Mouse (Mus musculus): ENCODE data around the gene Tnnc2. TPM values are rescaled to one million over a fixed set of nuclear protein-coding genes. Genes with fewer than 3 reads are reported as not detected.

Tnnc2 gene
- polyA plus RNA-seq, 1 experiment = not detected

GRCm38 (mm10) chr2:164744987-164745386 lies 34.8 kb downstream of the Tnnc2 start:
- Histone ChIP-seq H3K36me3 (ENCODE audit: control insufficient read depth, insufficient read depth, low read length) (peaks cover 6% of the 10 kb centered on the region; the same call in 1 of the 2 replicates), H3K27me3 (ENCODE audit: control insufficient read depth, insufficient read depth, low read length) (no peaks in the 10 kb centered on the region), H3K4me1 (ENCODE audit: control insufficient read depth, insufficient read depth, insufficient read length) (peaks cover 7% of the 10 kb centered on the region; the same call in 1 of the 2 replicates), H3K27ac (ENCODE audit: insufficient read depth, low read length) (no peak overlapping the region), H3K4me3 (ENCODE audit: extremely low read depth, insufficient read depth, insufficient read length) (no peak overlapping the region)
- no peak for TF ChIP-seq CTCF (IDR thresholded peaks at IDR 0.05; ENCODE audit: extremely low read depth, insufficient read depth, insufficient read length, insufficient replicate concordance)
- no peak for TF ChIP-seq POLR2A (IDR thresholded peaks at IDR 0.05; ENCODE audit: low read depth, low read length)
- DNase-seq (ENCODE audit: low read depth in 1 of 2, low spot score in 2 of 2) = no peak
- WGBS = 23% methylated on average over 13 of the region's 13 CpGs

DNA sequence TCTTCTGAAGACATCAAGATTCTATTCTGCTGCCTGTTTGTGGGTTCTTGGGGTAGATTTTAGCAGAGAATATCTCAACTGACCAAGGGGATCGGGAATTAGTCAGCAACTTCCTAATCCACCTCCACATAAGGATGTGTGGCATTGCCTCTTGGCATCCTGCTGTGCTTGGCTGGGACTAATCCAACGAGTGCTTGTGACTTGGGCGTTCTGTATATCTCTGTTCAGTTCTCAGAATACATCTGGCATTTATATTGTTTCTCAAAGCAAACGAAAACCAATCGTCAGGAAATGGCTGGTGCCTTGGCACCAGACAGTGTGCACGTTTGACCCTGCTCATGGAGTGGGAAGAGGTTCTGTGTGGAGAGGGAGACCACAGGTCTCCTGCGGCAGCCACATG lies 39.9 kb downstream of the Tnnc2 start:
- H3K4me3 ChIP-seq (ENCODE audit: extremely low read depth, insufficient read depth, insufficient read length) = no peak overlapping the region
- DNase-seq (ENCODE audit: low read depth in 1 of 2, low spot score in 2 of 2) = no peak
- no peaks in the 10 kb centered on the region for H3K36me3 ChIP-seq (ENCODE audit: control insufficient read depth, insufficient read depth, low read length)
- TF ChIP-seq POLR2A (IDR thresholded peaks at IDR 0.05; ENCODE audit: low read depth, low read length) = no peak
- no peak for TF ChIP-seq CTCF (IDR thresholded peaks at IDR 0.05; ENCODE audit: extremely low read depth, insufficient read depth, insufficient read length, insufficient replicate concordance)
- H3K27me3 ChIP-seq (ENCODE audit: control insufficient read depth, insufficient read depth, low read length) = no peaks in the 10 kb centered on the region
- 60% methylated on average over 7 of the region's 7 CpGs for whole genome bisulfite sequencing
- no peaks in the 10 kb centered on the region for H3K4me1 ChIP-seq (ENCODE audit: control insufficient read depth, insufficient read depth, insufficient read length)
- no peak overlapping the region for H3K27ac ChIP-seq (ENCODE audit: insufficient read depth, low read length)

DNA sequence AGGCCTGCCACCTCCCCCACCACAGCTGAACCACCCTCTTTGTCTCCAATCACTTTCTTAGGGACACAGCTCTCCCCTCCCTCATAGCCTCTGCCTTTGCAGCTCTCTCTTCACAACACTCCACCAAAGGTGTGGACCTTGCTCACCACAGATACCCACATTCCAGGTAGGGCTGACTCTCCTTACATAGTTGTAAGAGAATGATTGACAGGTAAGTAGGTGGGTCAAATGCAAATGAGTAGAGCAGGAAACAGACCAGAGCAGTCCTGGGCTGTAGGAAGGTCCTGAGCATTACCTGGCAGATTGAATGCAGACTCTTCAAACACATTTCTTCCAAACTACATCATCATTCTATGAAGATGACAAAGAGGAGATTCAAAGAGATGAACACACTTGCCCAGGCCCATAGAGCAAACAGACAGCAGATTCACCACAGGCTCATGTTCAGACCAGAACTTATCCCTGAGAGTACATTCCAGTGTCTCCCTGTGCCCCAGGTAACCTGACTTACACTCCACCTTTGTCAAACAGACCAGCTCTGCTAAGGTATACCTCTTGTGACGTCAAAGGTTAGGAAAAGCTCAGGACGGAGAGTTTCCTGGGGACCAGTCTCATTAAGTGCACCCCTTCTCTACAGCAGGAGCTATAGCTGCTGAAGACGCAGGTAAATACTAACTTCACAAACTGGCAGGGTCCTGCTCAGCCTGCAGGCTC lies 42.2 kb downstream of the Tnnc2 start:
- DNase-seq (ENCODE audit: low read depth in 1 of 2, low spot score in 2 of 2) = no peak
- Histone ChIP-seq H3K4me3 (ENCODE audit: extremely low read depth, insufficient read depth, insufficient read length) (no peak overlapping the region), H3K36me3 (ENCODE audit: control insufficient read depth, insufficient read depth, low read length) (no peaks in the 10 kb centered on the region), H3K27ac (ENCODE audit: insufficient read depth, low read length) (no peak overlapping the region), H3K4me1 (ENCODE audit: control insufficient read depth, insufficient read depth, insufficient read length) (no peaks in the 10 kb centered on the region), H3K27me3 (ENCODE audit: control insufficient read depth, insufficient read depth, low read length) (no peaks in the 10 kb centered on the region)
- WGBS = 86% methylated on average over 3 of the region's 3 CpGs
- TF ChIP-seq POLR2A (IDR thresholded peaks at IDR 0.05; ENCODE audit: low read depth, low read length) = no peak
- TF ChIP-seq CTCF (IDR thresholded peaks at IDR 0.05; ENCODE audit: extremely low read depth, insufficient read depth, insufficient read length, insufficient replicate concordance) = no peak

GRCm38 (mm10) chr2:164735446-164735845 lies 44.3 kb downstream of the Tnnc2 start:
- no peaks in the 10 kb centered on the region for H3K27me3 ChIP-seq (ENCODE audit: control insufficient read depth, insufficient read depth, low read length)

DNA sequence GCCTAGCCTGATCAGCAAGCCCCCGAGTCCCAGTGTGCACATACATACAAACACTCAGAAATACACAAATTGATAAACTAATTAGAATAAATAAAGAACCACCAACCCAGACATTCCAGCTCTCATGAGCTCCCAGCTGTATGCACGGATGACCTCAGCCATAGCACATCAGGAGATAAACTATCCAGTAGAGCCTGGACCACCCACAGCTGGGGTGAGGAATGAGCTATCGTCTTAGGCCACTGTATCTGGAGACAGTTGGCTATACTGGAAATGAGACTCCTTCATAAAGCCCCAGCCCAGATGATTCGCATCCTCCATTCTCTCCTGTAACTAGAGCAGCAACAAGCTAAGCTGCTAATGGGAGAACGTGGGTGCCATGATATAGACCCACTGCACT lies 44.9 kb downstream of the Tnnc2 start:
- WGBS = 88% methylated on average over 5 of the region's 5 CpGs
- no peak overlapping the region for H3K27ac ChIP-seq (ENCODE audit: insufficient read depth, low read length)
- TF ChIP-seq POLR2A (IDR thresholded peaks at IDR 0.05; ENCODE audit: low read depth, low read length) (no peak), CTCF (IDR thresholded peaks at IDR 0.05; ENCODE audit: extremely low read depth, insufficient read depth, insufficient read length, insufficient replicate concordance) (no peak)
- no peaks in the 10 kb centered on the region for H3K36me3 ChIP-seq (ENCODE audit: control insufficient read depth, insufficient read depth, low read length)
- no peaks in the 10 kb centered on the region for H3K4me1 ChIP-seq (ENCODE audit: control insufficient read depth, insufficient read depth, insufficient read length)
- no peaks in the 10 kb centered on the region for H3K27me3 ChIP-seq (ENCODE audit: control insufficient read depth, insufficient read depth, low read length)
- no peak overlapping the region for H3K4me3 ChIP-seq (ENCODE audit: extremely low read depth, insufficient read depth, insufficient read length)
- no peak for DNase-seq (ENCODE audit: low read depth in 1 of 2, low spot score in 2 of 2)

More at GRCm38 (mm10) chr2:164735446-164735845, 44.3 kb downstream of the Tnnc2 start:
- TF ChIP-seq POLR2A (IDR thresholded peaks at IDR 0.05; ENCODE audit: low read depth, low read length) (no peak), CTCF (IDR thresholded peaks at IDR 0.05; ENCODE audit: extremely low read depth, insufficient read depth, insufficient read length, insufficient replicate concordance) (no peak)
- Histone ChIP-seq H3K36me3 (ENCODE audit: control insufficient read depth, insufficient read depth, low read length) (no peaks in the 10 kb centered on the region), H3K27ac (ENCODE audit: insufficient read depth, low read length) (no peak overlapping the region), H3K4me3 (ENCODE audit: extremely low read depth, insufficient read depth, insufficient read length) (no peak overlapping the region), H3K4me1 (ENCODE audit: control insufficient read depth, insufficient read depth, insufficient read length) (no peaks in the 10 kb centered on the region)
- WGBS = 84% methylated on average over 5 of the region's 5 CpGs
- DNase-seq (ENCODE audit: low read depth in 1 of 2, low spot score in 2 of 2) = no peak

GRCm38 (mm10) chr2:164733259-164733658 lies 46.5 kb downstream of the Tnnc2 start:
- no peak for DNase-seq (ENCODE audit: low read depth in 1 of 2, low spot score in 2 of 2)
- Histone ChIP-seq H3K36me3 (ENCODE audit: control insufficient read depth, insufficient read depth, low read length) (no peaks in the 10 kb centered on the region), H3K4me3 (ENCODE audit: extremely low read depth, insufficient read depth, insufficient read length) (no peak overlapping the region), H3K27ac (ENCODE audit: insufficient read depth, low read length) (no peak overlapping the region), H3K4me1 (ENCODE audit: control insufficient read depth, insufficient read depth, insufficient read length) (no peaks in the 10 kb centered on the region), H3K27me3 (ENCODE audit: control insufficient read depth, insufficient read depth, low read length) (no peaks in the 10 kb centered on the region)
- TF ChIP-seq CTCF (IDR thresholded peaks at IDR 0.05; ENCODE audit: extremely low read depth, insufficient read depth, insufficient read length, insufficient replicate concordance) (no peak), POLR2A (IDR thresholded peaks at IDR 0.05; ENCODE audit: low read depth, low read length) (no peak)
- WGBS = 94% methylated on average over 2 of the region's 2 CpGs

- H3K4me1 ChIP-seq (ENCODE audit: control insufficient read depth, insufficient read depth, insufficient read length) = no peaks in the 10 kb centered on the region
- H3K4me3 ChIP-seq (ENCODE audit: extremely low read depth, insufficient read depth, insufficient read length) = no peak overlapping the region
- H3K36me3 ChIP-seq (ENCODE audit: control insufficient read depth, insufficient read depth, low read length) = no peaks in the 10 kb centered on the region
- TF ChIP-seq POLR2A (IDR thresholded peaks at IDR 0.05; ENCODE audit: low read depth, low read length) = no peak
- no peak for DNase-seq (ENCODE audit: low read depth in 1 of 2, low spot score in 2 of 2)
- 84% methylated on average over 5 of the region's 5 CpGs for WGBS
- H3K27ac ChIP-seq (ENCODE audit: insufficient read depth, low read length) = no peak overlapping the region
- no peaks in the 10 kb centered on the region for H3K27me3 ChIP-seq (ENCODE audit: control insufficient read depth, insufficient read depth, low read length)
Observed at GRCm38 (mm10) chr2:164731719-164732118, 48.0 kb downstream of the Tnnc2 start.

Other genes with a start within 250 kb of the Tnnc2 start
- gene Wfdc2, start 217.6 kb downstream of the Tnnc2 start, polyA plus RNA-seq (2012; rRNA removed) = 0.33 and 0.47 TPM in 2 replicates
- gene Spint3, start 206.5 kb downstream of the Tnnc2 start, polyA plus RNA-seq (2012; rRNA removed) = not detected in 2 replicates
- gene Wfdc6a, start 194.5 kb downstream of the Tnnc2 start, polyA plus RNA-seq (2012; rRNA removed) = 0.15 and 0.21 TPM in 2 replicates
- not detected in 2 replicates for gene Eppin, start 186.4 kb downstream of the Tnnc2 start, polyA plus RNA-seq (2012; rRNA removed)
- gene Wfdc6b, start 166.4 kb downstream of the Tnnc2 start, polyA plus RNA-seq (2012; rRNA removed) = not detected in 2 replicates
- gene Wfdc8, start 166.3 kb downstream of the Tnnc2 start, polyA plus RNA-seq (2012; rRNA removed) = not detected in 2 replicates
- not detected in 2 replicates for gene Wfdc16, start 141.2 kb downstream of the Tnnc2 start, polyA plus RNA-seq (2012; rRNA removed)
- gene Wfdc10, start 123.9 kb downstream of the Tnnc2 start, polyA plus RNA-seq (2012; rRNA removed) = not detected in 2 replicates
- gene Wfdc9, start 123.4 kb downstream of the Tnnc2 start, polyA plus RNA-seq (2012; rRNA removed) = not detected in 2 replicates
- not detected in 2 replicates for gene Wfdc11, start 105.9 kb downstream of the Tnnc2 start, polyA plus RNA-seq (2012; rRNA removed)
- not detected in 2 replicates for gene Wfdc13, start 94.9 kb downstream of the Tnnc2 start, polyA plus RNA-seq (2012; rRNA removed)
- gene Spint4, start 81.5 kb downstream of the Tnnc2 start, polyA plus RNA-seq (2012; rRNA removed) = not detected in 2 replicates
- gene Spint5, start 64.7 kb downstream of the Tnnc2 start, polyA plus RNA-seq (2012; rRNA removed) = not detected in 2 replicates
- 0.18 and 0.34 TPM in 2 replicates for gene Wfdc3, start 34.0 kb downstream of the Tnnc2 start, polyA plus RNA-seq (2012; rRNA removed)
- 38.9 and 48.0 TPM in 2 replicates for gene Dnttip1, start 34.0 kb downstream of the Tnnc2 start, polyA plus RNA-seq (2012; rRNA removed)
- gene Ube2c, start 10.1 kb downstream of the Tnnc2 start, polyA plus RNA-seq (2012; rRNA removed) = 92.8 and 97.2 TPM in 2 replicates
- 9.5 and 12.9 TPM in 2 replicates for gene Snx21, start 5.9 kb upstream of the Tnnc2 start, polyA plus RNA-seq (2012; rRNA removed)
- 44.9 and 54.1 TPM in 2 replicates for gene Acot8, start 24.9 kb upstream of the Tnnc2 start, polyA plus RNA-seq (2012; rRNA removed)
- 2.5 and 3.0 TPM in 2 replicates for gene Zswim3, start 25.1 kb upstream of the Tnnc2 start, polyA plus RNA-seq (2012; rRNA removed)
- gene Zswim1, start 42.7 kb upstream of the Tnnc2 start, polyA plus RNA-seq (2012; rRNA removed) = 7.7 and 9.3 TPM in 2 replicates
- 0.16 and 0.40 TPM in 2 replicates for gene Spata25, start 48.6 kb upstream of the Tnnc2 start, polyA plus RNA-seq (2012; rRNA removed)
- 318 and 362 TPM in 2 replicates for gene Ctsa, start 52.9 kb upstream of the Tnnc2 start, polyA plus RNA-seq (2012; rRNA removed)
- 5.7 and 9.6 TPM in 2 replicates for gene Neurl2, start 53.5 kb upstream of the Tnnc2 start, polyA plus RNA-seq (2012; rRNA removed)
- gene Pltp, start 77.7 kb upstream of the Tnnc2 start, polyA plus RNA-seq (2012; rRNA removed) = 48.3 and 51.8 TPM in 2 replicates
- 33.2 and 36.7 TPM in 2 replicates for gene Pcif1, start 99.3 kb upstream of the Tnnc2 start, polyA plus RNA-seq (2012; rRNA removed)
- 37.8 and 47.5 TPM in 2 replicates for gene Zfp335, start 131.8 kb upstream of the Tnnc2 start, polyA plus RNA-seq (2012; rRNA removed)
- gene Mmp9, start 160.8 kb upstream of the Tnnc2 start, polyA plus RNA-seq (2012; rRNA removed) = 16.0 and 26.6 TPM in 2 replicates
- gene Slc12a5, start 180.8 kb upstream of the Tnnc2 start, polyA plus RNA-seq (2012; rRNA removed) = 1.2 and 1.3 TPM in 2 replicates

All from spleen, adult 2 months (tissue).